Mouse (Mus musculus): ENCODE data around the gene Ets2.

DNA sequence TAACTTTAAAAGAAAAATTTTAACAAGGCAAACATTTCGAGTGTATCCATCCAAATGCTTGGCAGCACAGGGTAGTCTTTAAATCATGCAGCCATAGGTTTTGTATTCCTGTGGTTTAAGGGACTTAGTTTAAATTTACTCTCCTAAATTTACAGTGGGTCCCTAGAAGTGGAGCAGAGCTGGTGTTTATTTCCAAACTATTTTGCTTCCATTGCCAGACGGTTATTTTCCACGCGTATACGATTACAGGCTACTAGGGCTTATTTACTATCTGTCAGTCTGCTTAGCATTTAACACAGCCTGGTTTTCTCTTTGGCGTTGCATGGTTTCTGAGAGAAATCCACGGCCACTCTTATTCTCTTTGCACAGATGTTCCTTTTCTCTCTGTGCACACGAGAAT lies 42.9 kb downstream of the Ets2 start:
- no peak for TF ChIP-seq CTCF (IDR thresholded peaks at IDR 0.05; ENCODE audit: control insufficient read depth, insufficient read depth, insufficient read length)
- TF ChIP-seq MYOD1 (IDR thresholded peaks at IDR 0.05; ENCODE audit: control insufficient read depth, insufficient read length, low read depth), result no peak
- no peak for TF ChIP-seq MAX (IDR thresholded peaks at IDR 0.05)
- TF ChIP-seq USF1 (IDR thresholded peaks at IDR 0.05; ENCODE audit: low read depth), result no peak
